Mouse (Mus musculus) limb, embryonic 11.5 days (tissue): Measurements from ENCODE around the gene C2cd4a. TPM values are rescaled to one million over a fixed set of nuclear protein-coding genes. Genes with fewer than 3 reads are reported as not detected.

Source experiments
- ATAC-seq: fragments of 200-750 bp; cut with Nextera tagmentation; 2 replicates; pipeline ENCODE4 v1.8.0; 2017; ENCODE audit warnings: low read depth; ENCODE audit not compliant: insufficient number of reproducible peaks, low FRiP score, low TSS enrichment
- DNase-seq: peaks from one replicate; pipeline ENCODE4 v3.0.0-alpha.2; 2015; ENCODE audit warnings: low spot score
- H3K27ac ChIP-seq: fragments of 300-500 bp; sonication (generic); replicated peaks from 2 replicates; pipeline ENCODE4 v1.5.1; 2014; ENCODE audit warnings: low read depth, mild to moderate bottlenecking, low read length
- H3K27me3 ChIP-seq: fragments of 300-500 bp; sonication (generic); 2 replicates; pipeline ENCODE4 v1.6.1; 2014; ENCODE audit warnings: mild to moderate bottlenecking, low read length, mixed read lengths; ENCODE audit not compliant: control insufficient read depth, insufficient read depth
- H3K36me3 ChIP-seq: fragments of 300-500 bp; sonication (generic); 2 replicates; pipeline ENCODE4 v1.6.1; 2014; ENCODE audit warnings: mild to moderate bottlenecking, low read length, moderate library complexity, mixed read lengths; ENCODE audit not compliant: control insufficient read depth, insufficient read depth
- H3K4me1 ChIP-seq: fragments of 300-500 bp; sonication (generic); 2 replicates; pipeline ENCODE4 v1.6.1; 2014; ENCODE audit warnings: low read length, mixed read lengths; ENCODE audit not compliant: control insufficient read depth, insufficient read depth
- H3K4me2 ChIP-seq: fragments of 300-500 bp; sonication (generic); 2 replicates; pipeline ENCODE4 v1.6.1; 2014; ENCODE audit warnings: low read depth, mild to moderate bottlenecking, moderate library complexity; ENCODE audit not compliant: severe bottlenecking
- H3K4me3 ChIP-seq: fragments of 300-500 bp; sonication (generic); 2 replicates; pipeline ENCODE4 v1.5.1; 2014; ENCODE audit warnings: low read depth, low read length
- H3K9ac ChIP-seq: fragments of 300-500 bp; sonication (generic); 2 replicates; pipeline ENCODE4 v1.6.1; 2014; ENCODE audit warnings: mild to moderate bottlenecking, low read length
- H3K9me3 ChIP-seq: fragments of 300-500 bp; sonication (generic); 2 replicates; pipeline ENCODE4 v1.6.1; 2016; ENCODE audit warnings: low read length; ENCODE audit not compliant: control insufficient read depth
- WGBS: fragments of 180-500 bp; shearing (Covaris S2); extraction: QIAGEN DNeasy Blood & Tissue Kit; methylation state at CpG from one replicate; pipeline ENCODE4 v1.1.7; 2014; 5-methylcytosine and 5-hydroxymethylcytosine counted together
- polyA plus RNA-seq: library from polyadenylated mRNA; unstranded; fragments of >200 nt; fragmentation: Nextera tagmentation; extraction: Ambion mirVana; gene quantifications from 2 replicates; pipeline ENCODE4 v1.2.1, GENCODE M21; 2014

Gene C2cd4a
- polyA plus RNA-seq, 1 experiment from 2014 or later, result 0.11 TPM

DNA sequence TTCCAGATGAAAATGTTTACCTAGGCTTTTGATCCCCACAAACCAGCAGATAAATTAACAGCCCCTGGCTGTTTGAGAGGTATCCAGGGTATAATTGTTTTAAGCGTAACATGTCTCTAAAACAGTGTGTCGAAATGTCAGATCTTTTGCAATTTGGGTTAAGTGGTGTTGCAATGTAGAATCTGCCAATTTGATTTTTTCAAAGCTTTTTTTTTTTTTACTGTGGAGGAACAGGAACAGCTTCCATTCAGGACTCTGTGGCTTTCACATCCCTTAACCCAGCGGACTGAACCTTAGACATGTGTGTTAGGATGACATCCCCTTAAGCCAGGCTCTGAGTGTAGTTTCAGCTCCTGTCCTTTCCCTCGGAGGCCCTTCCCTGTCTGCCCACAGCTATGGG lies 12.9 kb upstream of the C2cd4a start:
- H3K4me2 ChIP-seq, result no peak overlapping the region
- no peaks in the 10 kb centered on the region for H3K9me3 ChIP-seq
- H3K36me3 ChIP-seq, result no peaks in the 10 kb centered on the region
- DNase-seq (no peak), ATAC-seq (no peak)
- no peak overlapping the region for H3K4me3 ChIP-seq
- no peaks in the 10 kb centered on the region for H3K4me1 ChIP-seq
- WGBS, result 82% methylated on average over 4 of the region's 4 CpGs
- H3K27ac ChIP-seq, result no peak overlapping the region
- H3K27me3 ChIP-seq, result no peaks in the 10 kb centered on the region
- no peak overlapping the region for H3K9ac ChIP-seq

DNA sequence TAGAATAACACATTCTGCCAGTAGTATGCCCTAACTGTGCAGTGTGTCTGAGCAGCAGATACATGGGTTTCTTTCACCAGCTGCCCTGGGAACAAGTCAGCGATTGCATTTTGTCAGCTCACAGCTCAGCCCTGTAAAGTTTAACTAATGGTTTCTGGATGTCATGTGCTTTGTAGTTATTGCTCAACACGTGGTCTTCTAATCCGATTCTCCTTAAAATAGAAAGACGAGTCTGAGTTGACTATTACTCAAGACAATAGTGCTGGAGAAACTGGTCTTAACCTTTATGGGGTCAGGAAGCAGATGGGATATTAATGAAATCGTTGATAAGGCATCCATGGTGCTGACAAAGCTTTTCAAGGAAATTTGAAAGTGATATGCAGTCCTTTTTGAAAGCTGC lies 10.7 kb upstream of the C2cd4a start:
- no peak overlapping the region for H3K9ac ChIP-seq
- no peaks in the 10 kb centered on the region for H3K27me3 ChIP-seq
- DNase-seq, result no peak
- H3K9me3 ChIP-seq, result no peaks in the 10 kb centered on the region
- H3K4me2 ChIP-seq, result no peak overlapping the region
- WGBS, result 49% methylated on average over 5 of the region's 5 CpGs
- H3K27ac ChIP-seq, result no peak overlapping the region
- H3K4me3 ChIP-seq, result no peak overlapping the region
- no peak for ATAC-seq
- no peaks in the 10 kb centered on the region for H3K36me3 ChIP-seq
- H3K4me1 ChIP-seq, result no peaks in the 10 kb centered on the region

DNA sequence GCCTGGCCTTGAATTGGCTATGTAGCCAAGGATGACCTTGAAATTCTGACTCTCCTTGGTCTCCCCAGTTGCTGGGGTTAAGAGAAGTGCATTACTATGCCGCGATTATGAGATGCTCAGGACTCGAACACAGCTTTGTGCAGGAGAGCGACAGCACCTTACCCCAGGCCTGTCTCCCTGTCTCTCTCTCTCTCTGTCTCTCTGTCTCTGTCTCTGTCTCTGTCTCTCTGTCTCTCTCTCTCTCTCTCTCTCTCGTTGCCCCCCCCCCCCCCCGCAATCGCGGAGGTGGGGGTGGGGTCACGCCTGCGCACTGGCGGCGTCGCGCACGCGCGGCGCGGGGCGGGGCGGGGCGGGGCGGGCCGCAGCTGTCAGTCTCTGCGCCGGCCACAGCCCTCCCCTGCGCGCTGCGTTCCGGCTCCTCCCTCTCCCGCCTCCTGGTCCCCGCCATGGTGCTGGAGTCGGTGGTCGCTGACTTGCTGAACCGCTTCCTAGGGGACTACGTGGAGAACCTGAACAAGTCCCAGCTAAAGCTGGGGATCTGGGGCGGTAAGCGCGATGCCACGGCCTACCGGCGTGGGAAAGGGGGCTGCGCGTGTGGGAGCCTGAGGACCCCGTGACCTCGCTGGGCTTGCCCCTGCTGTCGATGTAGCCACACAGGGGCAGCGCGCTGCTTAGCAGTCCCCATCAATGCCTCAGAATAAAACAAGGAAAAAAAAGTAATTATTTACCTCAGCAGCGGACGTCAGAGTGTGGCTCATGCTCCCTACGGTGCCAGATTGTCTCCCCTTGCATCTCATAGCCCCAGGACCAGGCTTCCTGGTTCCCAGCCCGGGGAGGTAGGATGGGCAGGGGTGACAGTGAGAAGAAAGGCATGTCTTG lies 8.1 kb upstream of the C2cd4a start, which contains the start of gene Vps13c:
Vps13c (plus strand) TSS at position 416 of the 879 bp plus-strand sequence.
- Histone ChIP-seq H3K9me3 (no peaks in the 10 kb centered on the region), H3K9ac (peak within 1 kb of the TSS; percentile 74), H3K27ac (no peak within 1 kb of the TSS), H3K27me3 (no peaks in the 10 kb centered on the region), H3K4me2 (peak within 1 kb of the TSS; percentile 69), H3K4me3 (peak within 1 kb of the TSS; percentile 49), H3K4me1 (no peaks in the 10 kb centered on the region), H3K36me3 (no peaks in the 10 kb centered on the region)
- peak; percentile 89 for DNase-seq
- under 1% methylated on average over 43 of the region's 53 CpGs for WGBS
- peak; percentile 93 for ATAC-seq

DNA sequence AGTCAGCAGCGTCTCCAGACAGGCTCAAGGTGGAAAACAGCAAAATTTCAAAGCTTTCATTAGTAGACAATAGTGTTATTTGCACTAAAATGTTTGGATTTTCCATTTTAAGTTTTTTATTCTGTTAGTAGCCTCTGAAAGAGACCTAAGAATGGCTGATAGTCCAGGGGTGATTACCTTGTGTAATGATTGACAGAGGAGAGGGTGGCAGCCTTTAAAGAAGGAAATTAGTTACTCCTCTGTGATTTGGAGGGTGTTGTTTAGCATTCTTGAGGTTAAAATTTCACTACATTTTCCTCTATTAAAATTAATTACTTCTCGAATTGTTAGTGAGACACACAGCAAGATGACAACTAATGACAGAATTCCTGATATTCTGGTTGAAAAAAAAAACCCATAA lies 5.2 kb upstream of the C2cd4a start:
- Histone ChIP-seq H3K4me3 (no peak overlapping the region), H3K9ac (no peak overlapping the region), H3K27ac (no peak overlapping the region), H3K4me1 (no peaks in the 10 kb centered on the region), H3K27me3 (no peaks in the 10 kb centered on the region), H3K4me2 (no peak overlapping the region), H3K36me3 (no peaks in the 10 kb centered on the region), H3K9me3 (no peaks in the 10 kb centered on the region)
- no peak for ATAC-seq
- no peak for DNase-seq
- whole genome bisulfite sequencing, result 87% methylated on average over 2 of the region's 2 CpGs

DNA sequence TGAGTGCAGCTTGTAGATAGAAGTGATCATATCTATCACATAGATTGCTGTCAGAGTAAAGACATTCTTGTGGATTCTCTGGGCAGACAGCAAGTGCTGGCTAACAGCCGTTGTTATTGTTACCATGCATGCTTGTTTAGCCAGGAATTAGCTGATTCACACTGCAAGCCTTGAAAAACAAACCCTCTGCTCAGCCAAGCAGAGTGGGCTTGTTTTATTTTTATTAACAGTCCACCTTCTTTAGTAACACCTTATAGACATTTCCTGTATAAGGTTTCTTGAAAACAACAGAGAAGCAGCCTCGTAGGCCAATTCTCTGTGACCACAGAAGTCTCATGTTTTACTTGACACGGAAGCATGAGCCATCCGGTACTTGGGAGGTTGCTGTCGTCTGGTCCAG lies 2.4 kb upstream of the C2cd4a start:
- ATAC-seq (no peak), DNase-seq (no peak)
- H3K9me3 ChIP-seq, result no peaks in the 10 kb centered on the region
- WGBS, result 92% methylated on average over 5 of the region's 5 CpGs
- H3K36me3 ChIP-seq, result no peaks in the 10 kb centered on the region
- H3K4me1 ChIP-seq, result 0 out of 2 replicates have a peak, but pooled peaks cover 9% of the 10 kb centered on the region
- no peak overlapping the region for H3K27ac ChIP-seq
- H3K27me3 ChIP-seq, result peaks cover 20% of the 10 kb centered on the region
- H3K9ac ChIP-seq, result no peak overlapping the region
- no peak overlapping the region for H3K4me3 ChIP-seq
- no peak overlapping the region for H3K4me2 ChIP-seq

DNA sequence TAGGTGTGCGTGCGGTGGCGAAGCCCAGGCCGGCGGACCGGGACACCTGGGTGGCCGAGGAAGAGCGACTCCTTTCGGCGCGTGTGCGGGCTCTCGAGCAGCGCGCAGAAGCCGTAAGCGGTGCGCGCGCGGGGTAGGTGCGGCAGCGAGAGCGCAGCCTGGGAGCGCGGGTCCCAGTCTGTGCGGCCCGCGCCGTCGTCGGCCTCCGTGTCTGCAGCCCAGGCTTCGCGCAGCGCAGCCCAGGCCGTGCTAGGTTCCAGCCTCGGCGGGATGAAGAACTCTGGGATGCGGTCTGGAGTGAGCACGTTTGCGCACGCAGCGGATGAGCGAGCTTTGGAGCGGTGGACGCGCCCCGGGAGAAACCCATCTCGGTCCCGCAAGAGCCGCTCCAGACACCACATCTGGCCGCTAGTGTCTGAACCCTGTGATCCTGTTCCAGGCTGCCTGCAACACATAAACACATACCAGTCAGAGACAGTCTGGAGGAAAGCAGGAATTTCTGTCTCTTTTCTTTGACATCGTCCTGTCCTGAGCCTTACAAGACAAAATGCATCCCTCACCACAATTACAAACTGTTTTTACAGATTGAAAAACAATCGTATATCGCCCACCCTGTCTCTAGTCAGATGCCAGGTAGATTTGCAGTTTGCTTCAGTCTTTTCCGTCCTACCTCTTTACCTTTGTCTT lies 628 bp downstream of the C2cd4a start:
- H3K27me3 ChIP-seq, result peaks cover 24% of the 10 kb centered on the region
- no peak overlapping the region for H3K27ac ChIP-seq

DNA sequence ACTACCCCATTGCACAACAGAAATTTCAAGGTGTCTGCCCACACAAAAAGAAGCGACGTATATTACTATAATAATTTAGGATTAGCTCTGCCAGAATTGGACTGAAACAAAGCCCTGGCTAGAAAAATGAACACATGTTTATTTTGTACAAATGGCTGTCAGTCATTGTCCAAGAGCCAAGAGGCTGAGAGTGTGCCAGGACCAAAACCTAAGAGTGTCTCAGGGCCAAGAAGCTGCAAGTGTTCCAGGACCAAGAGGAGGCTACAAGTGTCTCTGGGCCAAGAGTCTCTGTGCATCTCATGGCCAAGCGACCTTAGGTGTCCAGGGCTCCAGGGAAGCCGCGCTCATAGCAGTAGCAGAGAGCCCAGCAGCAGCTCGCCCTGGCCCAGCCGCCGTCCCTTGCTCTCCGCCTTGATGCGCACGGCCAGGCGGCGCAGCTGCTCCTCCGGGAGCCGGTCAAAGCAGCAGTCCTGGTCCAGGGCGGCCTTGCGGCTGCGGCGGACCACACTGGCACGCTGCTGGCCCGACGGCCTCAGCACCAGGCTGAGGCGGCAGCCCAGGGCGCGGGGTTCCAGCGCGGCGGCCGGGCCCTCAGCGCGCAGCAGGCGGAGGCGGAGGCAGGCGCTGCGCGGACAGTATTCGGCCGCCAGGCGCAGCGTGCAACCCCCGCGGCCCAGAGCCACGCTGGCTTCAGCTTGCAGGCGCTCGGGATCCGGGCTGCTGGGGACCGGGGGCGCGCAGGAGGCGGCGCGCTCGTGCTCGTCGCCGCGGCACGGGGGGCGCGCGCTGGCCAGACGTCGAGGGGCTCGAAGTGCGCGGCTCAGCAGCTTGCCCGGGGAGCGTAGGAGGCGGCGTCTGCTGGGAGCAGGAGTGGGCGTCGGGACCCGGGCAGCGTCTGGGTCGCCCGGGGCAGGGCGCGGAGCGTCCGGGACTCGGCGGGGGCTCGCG lies 1.4 kb downstream of the C2cd4a start:
- peak overlapping the region; percentile 91 for H3K4me2 ChIP-seq
- H3K36me3 ChIP-seq, result no peaks in the 10 kb centered on the region
- WGBS, result 3% methylated on average over 65 of the region's 84 CpGs
- ATAC-seq, result peak; percentile 81
- peaks cover 24% of the 10 kb centered on the region for H3K27me3 ChIP-seq
- peak; percentile 79 for DNase-seq
- H3K9me3 ChIP-seq, result no peaks in the 10 kb centered on the region
- 0 out of 2 replicates have a peak, but pooled peaks cover 9% of the 10 kb centered on the region for H3K4me1 ChIP-seq
- no peak overlapping the region for H3K27ac ChIP-seq
- peak overlapping the region; percentile 45 for H3K9ac ChIP-seq
- H3K4me3 ChIP-seq, result peak overlapping the region; percentile 51

More for the DNA sequence above, 628 bp downstream of the C2cd4a start:
- Histone ChIP-seq H3K36me3 (no peaks in the 10 kb centered on the region), H3K4me2 (peak overlapping the region; percentile 91), H3K9ac (peak overlapping the region; percentile 45; the same call in 1 of the 2 replicates), H3K4me1 (0 out of 2 replicates have a peak, but pooled peaks cover 9% of the 10 kb centered on the region), H3K9me3 (no peaks in the 10 kb centered on the region), H3K4me3 (peak overlapping the region; percentile 51)
- 1% methylated on average over 57 of the region's 57 CpGs for WGBS
- peak; percentile 65 for DNase-seq
- peak; percentile 58 for ATAC-seq

DNA sequence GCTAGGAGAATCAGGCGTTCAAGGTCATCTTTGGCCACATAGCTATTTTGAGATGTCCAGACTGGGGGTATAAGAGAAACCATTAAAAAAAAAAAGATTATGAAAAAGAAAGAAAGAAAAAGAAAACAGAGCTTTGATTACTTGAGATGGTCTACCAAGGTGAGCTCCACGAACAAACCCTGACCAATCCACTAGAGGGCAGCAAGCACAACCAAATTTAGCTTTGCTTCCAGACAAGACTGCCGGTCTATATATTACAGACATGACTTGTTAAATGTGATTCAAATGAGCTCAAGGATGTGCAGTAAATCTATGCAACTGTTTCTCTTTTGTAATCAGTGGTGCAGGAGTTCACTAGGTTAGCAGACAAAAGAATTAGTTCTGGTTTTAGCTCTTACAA lies 3.9 kb downstream of the C2cd4a start:
- 8% methylated on average over 3 of the region's 3 CpGs for WGBS
- no peak overlapping the region for H3K27ac ChIP-seq
- H3K9me3 ChIP-seq, result no peaks in the 10 kb centered on the region
- ATAC-seq, result no peak
- H3K4me1 ChIP-seq, result peaks cover 9% of the 10 kb centered on the region; the same call in 1 of the 2 replicates
- no peaks in the 10 kb centered on the region for H3K36me3 ChIP-seq
- H3K4me3 ChIP-seq, result no peak overlapping the region
- DNase-seq, result peak; percentile 77
- no peak overlapping the region for H3K9ac ChIP-seq
- peaks cover 24% of the 10 kb centered on the region for H3K27me3 ChIP-seq
- no peak overlapping the region for H3K4me2 ChIP-seq
